Mouse (Mus musculus) limb, embryonic 10.5 days (tissue): ENCODE measurements around the gene Gnai3. TPM values are rescaled to one million over a fixed set of nuclear protein-coding genes. Genes with fewer than 3 reads are reported as not detected.
A peak's percentile ranks its signal among the peaks of the same experiment; 100 is the strongest.

ENCODE experiments used
- DNase-seq: peaks from one replicate; pipeline ENCODE4 v3.0.0-alpha.2; 2017; ENCODE audit warnings: low spot score
- H3K27ac ChIP-seq: fragments of 300-500 bp; sonication (generic); 2 replicates; pipeline ENCODE4 v1.5.1; 2016; ENCODE audit warnings: mild to moderate bottlenecking
- H3K27me3 ChIP-seq: fragments of 300-500 bp; sonication (generic); 2 replicates; pipeline ENCODE4 v1.6.1; 2016; ENCODE audit warnings: low read depth, mild to moderate bottlenecking; ENCODE audit not compliant: poor library complexity, severe bottlenecking
- H3K36me3 ChIP-seq: fragments of 300-500 bp; sonication (generic); 2 replicates; pipeline ENCODE4 v1.6.1; 2016; ENCODE audit warnings: mild to moderate bottlenecking, moderate library complexity
- H3K4me1 ChIP-seq: fragments of 300-500 bp; sonication (generic); 2 replicates; pipeline ENCODE4 v1.6.1; 2016
- H3K4me3 ChIP-seq: fragments of 300-500 bp; sonication (generic); 2 replicates; pipeline ENCODE4 v1.5.1; 2016; ENCODE audit warnings: mild to moderate bottlenecking, moderate library complexity
- H3K9me3 ChIP-seq: fragments of 300-500 bp; sonication (generic); replicated peaks from 2 replicates; pipeline ENCODE4 v1.6.1; 2016; ENCODE audit warnings: mild to moderate bottlenecking
- WGBS: fragments of 180-500 bp; shearing (Covaris S2); methylation state at CpG from one replicate; pipeline ENCODE4 v1.1.7; 2016; 5-methylcytosine and 5-hydroxymethylcytosine counted together
- polyA plus RNA-seq: library from polyadenylated mRNA; unstranded; fragments of >200 nt; fragmentation: Nextera tagmentation; extraction: Ambion mirVana; gene quantifications from 2 replicates; pipeline ENCODE4 v1.2.1, GENCODE M21; 2016

Gene Gnai3
- polyA plus RNA-seq, 1 experiment from 2014 or later, result 197 TPM

DNA sequence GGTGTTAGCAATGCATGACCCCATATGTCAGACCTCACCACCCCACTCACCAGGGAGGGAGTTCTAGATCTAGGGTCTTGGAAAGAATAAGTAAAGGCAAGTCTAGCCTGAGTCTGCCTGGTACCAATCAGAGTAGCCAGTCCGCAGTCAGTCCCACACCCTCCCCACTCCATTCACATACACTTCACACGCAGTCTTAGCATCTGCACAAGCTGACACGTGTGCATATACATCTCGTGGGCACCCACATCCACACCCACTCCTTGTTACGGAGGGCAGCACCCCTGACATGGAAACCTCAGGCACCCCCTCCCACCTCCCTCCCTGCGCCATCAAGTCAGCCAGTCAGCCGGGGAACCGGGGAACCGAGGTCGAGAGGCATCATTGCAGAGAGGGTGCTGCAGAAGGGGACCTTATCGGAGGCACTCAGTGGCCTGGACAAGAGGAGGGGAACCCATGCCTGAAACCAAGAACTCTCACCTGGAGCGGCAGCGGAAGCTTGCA is 61.1 kb downstream of the Gnai3 start:
- Histone ChIP-seq H3K4me1 (peaks cover 87% of the 10 kb centered on the region), H3K9me3 (no peaks in the 10 kb centered on the region), H3K27ac (peak overlapping the region; percentile 92), H3K36me3 (peaks cover 13% of the 10 kb centered on the region), H3K4me3 (peak overlapping the region; percentile 87), H3K27me3 (no peaks in the 10 kb centered on the region)
- no peak for DNase-seq
- WGBS, result 18% methylated on average over 13 of the region's 13 CpGs

DNA sequence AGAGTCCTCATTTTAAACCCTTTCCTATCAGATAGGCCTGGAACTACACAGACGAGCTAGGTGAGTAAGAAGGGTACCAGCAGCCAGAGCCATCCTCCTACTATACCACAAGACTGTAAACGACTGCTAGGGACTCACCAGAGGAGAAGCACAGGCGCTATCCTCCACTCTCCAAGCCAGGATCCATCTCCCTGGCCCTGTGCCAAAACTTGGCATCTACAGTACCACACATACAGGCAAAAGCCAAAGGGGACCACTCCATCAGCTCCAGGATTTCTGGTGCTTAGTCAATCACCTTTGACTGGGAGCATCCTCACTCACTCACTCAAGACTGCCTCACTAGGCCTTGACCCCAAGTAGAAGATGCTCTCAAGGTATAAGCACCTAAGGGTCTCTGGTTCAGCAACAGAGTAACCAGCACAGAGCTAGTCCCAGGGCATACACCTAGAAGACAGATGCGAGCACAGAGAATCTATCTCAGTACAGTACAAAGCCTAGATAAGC is 62.0 kb downstream of the Gnai3 start:
- 81% methylated on average over 4 of the region's 4 CpGs for WGBS
- Histone ChIP-seq H3K9me3 (no peaks in the 10 kb centered on the region), H3K4me1 (peaks cover 80% of the 10 kb centered on the region), H3K27me3 (no peaks in the 10 kb centered on the region), H3K4me3 (peak overlapping the region; percentile 87; the same call in 1 of the 2 replicates), H3K36me3 (peaks cover 22% of the 10 kb centered on the region), H3K27ac (no peak overlapping the region)
- DNase-seq, result no peak

DNA sequence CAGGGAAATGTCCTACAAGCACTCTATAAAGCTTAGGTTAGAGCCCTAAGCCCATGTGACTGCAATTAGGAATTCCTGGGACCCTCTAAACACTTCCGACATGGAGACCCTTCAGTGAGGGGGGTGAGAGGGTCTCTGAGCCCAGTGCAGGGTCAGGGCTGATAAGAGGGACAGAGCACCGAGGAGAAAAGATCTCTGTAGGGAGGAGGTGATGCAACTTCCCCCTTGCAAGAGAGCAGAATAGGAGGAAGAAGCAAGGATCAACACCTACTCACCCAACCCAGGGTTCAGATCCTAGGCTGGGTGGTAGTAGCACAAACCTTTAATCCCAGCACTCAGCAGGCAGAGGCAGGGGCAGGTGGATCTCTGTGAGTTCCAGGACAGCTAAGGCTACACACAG is 62.8 kb downstream of the Gnai3 start:
- peaks cover 29% of the 10 kb centered on the region for H3K36me3 ChIP-seq
- no peak for DNase-seq
- H3K27ac ChIP-seq, result peak overlapping the region; percentile 44; the same call in 1 of the 2 replicates
- 37% methylated on average over 2 of the region's 2 CpGs for WGBS
- H3K4me3 ChIP-seq, result no peak overlapping the region
- no peaks in the 10 kb centered on the region for H3K27me3 ChIP-seq
- no peaks in the 10 kb centered on the region for H3K9me3 ChIP-seq
- H3K4me1 ChIP-seq, result peaks cover 72% of the 10 kb centered on the region

DNA sequence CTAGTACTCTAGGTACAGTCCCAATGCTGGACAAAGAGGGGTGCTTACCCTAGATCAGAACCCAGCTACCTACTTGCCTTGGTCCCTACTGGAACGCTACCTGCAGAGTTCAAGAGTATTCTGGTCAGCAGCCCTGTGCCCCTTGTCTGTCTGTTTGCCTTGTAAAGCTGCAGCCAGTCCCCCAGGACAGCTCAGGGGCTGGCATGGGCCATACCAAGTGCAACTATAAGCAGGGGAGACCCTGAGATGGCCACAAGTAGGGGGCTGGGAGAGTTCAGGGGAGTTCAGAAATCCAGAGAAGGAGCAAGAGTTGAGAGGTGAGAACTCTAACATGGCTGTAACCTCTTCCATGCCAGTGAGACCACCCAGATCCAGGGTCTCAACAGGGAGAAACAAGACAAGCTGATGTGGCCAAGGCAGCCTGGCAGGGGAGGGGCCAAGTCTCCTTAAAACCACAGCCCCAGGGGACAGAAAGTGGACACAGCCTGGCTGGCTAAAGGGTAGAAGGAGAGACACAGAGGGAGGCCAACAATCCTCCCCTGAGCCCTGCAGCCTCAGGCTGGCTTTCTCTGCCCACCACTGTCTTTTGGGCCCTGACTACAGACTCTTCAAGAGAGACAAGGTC is 63.6 kb downstream of the Gnai3 start:
- no peak for DNase-seq
- WGBS, result 63% methylated on average over 1 of the region's 1 CpGs
- Histone ChIP-seq H3K4me3 (peak overlapping the region; percentile 0; the same call in 1 of the 2 replicates), H3K27me3 (no peaks in the 10 kb centered on the region), H3K9me3 (no peaks in the 10 kb centered on the region), H3K4me1 (peaks cover 66% of the 10 kb centered on the region), H3K36me3 (peaks cover 37% of the 10 kb centered on the region), H3K27ac (peak overlapping the region; percentile 61)

DNA sequence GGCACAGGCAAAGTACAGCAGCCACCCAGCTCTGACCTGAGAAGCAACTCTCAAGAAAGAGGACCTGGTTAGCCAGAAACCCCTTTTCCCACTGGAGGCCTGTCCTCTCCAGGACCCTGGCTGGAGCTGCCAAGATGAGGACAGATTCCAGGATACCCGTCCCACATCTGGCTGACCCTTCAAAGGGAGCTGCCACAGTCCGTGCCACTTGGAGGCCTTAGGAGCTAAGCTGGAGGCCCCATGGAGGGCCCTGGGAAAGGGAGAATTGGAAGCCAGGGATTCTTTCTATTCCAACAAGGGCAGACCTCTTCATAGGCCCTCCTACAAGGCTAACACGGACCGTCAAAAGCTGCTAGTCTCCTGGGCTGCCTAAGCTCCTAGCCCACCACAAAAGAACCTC is 64.3 kb downstream of the Gnai3 start:
- H3K4me3 ChIP-seq, result no peak overlapping the region
- H3K4me1 ChIP-seq, result peaks cover 59% of the 10 kb centered on the region
- 71% methylated on average over 4 of the region's 4 CpGs for WGBS
- DNase-seq, result no peak
- H3K9me3 ChIP-seq, result no peaks in the 10 kb centered on the region
- peaks cover 44% of the 10 kb centered on the region for H3K36me3 ChIP-seq
- no peaks in the 10 kb centered on the region for H3K27me3 ChIP-seq
- peak overlapping the region; percentile 61 for H3K27ac ChIP-seq

DNA sequence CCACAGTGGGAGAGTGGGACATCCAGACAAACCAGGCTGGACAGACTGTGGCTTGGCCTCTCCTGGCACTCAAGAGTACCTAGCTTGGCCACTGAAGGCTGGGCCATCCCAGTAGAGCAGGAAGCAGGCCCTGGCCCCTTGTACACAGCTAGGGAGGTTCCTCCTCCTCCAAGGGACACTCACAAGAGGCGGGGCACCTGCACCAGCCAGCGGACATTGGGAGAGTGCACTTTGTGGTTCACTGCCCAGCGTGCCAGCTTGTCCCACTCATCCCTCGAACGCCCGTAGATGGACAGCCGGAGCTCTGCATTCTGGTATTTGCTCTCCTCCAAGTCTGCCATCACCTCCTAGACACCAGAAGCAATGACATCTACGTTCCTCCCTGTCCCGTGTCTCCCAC is 69.1 kb downstream of the Gnai3 start:
- Histone ChIP-seq H3K27me3 (no peaks in the 10 kb centered on the region), H3K4me1 (peaks cover 16% of the 10 kb centered on the region), H3K27ac (no peak overlapping the region), H3K9me3 (no peaks in the 10 kb centered on the region), H3K4me3 (no peak overlapping the region), H3K36me3 (peaks cover 87% of the 10 kb centered on the region)
- no peak for DNase-seq
- WGBS, result 92% methylated on average over 9 of the region's 9 CpGs

DNA sequence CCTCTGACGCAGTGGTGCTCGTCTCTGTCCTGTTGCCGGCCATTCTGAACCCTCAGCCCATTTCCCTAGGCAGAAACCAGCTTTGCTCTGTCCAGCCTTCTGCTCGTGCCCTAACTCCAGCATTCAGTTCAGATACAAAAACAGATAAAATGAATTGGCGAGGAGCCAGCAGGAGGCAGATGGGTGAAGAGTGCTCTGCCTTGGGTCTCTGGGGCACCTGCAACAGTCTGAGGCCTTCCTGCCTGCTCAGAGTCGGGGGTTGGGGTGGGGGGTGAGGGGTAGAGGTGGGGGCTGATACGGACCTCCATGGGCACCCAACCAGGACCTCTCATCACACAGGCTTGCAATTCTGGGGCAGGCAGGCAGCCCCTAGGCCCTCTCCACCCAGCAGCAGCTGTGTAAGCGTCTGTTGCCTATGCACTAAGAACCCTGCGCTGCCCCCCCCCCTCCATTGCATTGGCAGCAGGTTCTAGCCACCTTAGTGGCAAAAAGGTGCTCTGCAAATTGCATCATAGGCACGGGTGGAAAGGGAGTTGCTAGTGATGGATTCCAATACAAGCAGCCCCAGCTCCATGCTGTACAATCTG is 72.9 kb downstream of the Gnai3 start:
- H3K27ac ChIP-seq, result no peak overlapping the region
- no peaks in the 10 kb centered on the region for H3K9me3 ChIP-seq
- no peak overlapping the region for H3K4me3 ChIP-seq
- no peak for DNase-seq
- H3K36me3 ChIP-seq, result peaks cover 58% of the 10 kb centered on the region
- WGBS, result 85% methylated on average over 10 of the region's 10 CpGs
- no peaks in the 10 kb centered on the region for H3K27me3 ChIP-seq
- peaks cover 13% of the 10 kb centered on the region; the same call in 1 of the 2 replicates for H3K4me1 ChIP-seq

DNA sequence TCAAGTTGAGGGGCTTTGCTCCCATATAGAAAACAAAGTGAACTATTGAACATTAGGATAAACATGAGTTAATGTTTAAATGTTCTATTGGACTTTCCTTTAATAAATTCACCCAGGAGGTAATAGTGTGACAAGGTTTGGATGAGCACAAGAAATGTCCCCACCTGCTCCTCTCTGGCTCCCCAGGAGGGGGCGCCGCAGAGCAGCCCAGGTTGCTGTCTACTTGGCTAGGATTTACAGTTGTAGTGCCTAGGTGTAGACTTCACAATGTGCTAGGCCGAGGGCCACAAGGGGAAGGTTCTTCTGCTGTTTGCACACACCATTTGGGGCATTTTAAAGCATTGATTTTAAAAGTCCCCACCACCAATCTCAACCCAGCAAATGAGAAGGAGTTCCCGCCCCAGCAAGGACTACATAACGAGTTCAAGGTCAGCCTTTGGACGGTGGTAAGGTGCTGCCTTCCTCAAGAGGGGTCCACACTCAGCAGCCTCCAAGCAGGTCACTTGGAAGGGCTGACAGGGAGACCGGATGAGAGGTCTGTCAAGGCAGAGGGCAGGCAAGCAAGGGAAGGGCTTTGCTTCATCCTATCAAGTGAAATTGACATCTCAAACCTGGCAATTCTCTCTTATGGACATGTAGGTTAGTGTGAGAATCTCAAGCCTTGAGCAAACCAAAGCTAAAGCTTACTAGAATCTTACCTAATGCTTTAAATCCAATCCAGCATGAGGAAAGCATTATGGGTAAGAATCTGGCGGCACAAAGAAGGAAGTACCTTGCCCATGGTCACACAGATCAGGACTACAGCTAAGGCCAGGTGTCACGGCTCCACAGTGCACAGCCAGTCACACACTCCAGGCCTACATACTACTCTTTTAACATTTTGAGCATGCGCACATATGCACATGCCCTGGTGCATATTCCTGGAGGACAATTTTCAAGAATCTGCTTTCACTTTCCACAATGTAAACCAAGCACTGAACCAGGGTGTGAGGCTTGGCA is 75.4 kb downstream of the Gnai3 start:
- Histone ChIP-seq H3K4me3 (no peak overlapping the region), H3K36me3 (peaks cover 33% of the 10 kb centered on the region), H3K27me3 (no peaks in the 10 kb centered on the region), H3K27ac (no peak overlapping the region), H3K4me1 (peaks cover 13% of the 10 kb centered on the region; the same call in 1 of the 2 replicates), H3K9me3 (no peaks in the 10 kb centered on the region)
- 68% methylated on average over 10 of the region's 10 CpGs for WGBS
- peak; percentile 68 for DNase-seq

DNA sequence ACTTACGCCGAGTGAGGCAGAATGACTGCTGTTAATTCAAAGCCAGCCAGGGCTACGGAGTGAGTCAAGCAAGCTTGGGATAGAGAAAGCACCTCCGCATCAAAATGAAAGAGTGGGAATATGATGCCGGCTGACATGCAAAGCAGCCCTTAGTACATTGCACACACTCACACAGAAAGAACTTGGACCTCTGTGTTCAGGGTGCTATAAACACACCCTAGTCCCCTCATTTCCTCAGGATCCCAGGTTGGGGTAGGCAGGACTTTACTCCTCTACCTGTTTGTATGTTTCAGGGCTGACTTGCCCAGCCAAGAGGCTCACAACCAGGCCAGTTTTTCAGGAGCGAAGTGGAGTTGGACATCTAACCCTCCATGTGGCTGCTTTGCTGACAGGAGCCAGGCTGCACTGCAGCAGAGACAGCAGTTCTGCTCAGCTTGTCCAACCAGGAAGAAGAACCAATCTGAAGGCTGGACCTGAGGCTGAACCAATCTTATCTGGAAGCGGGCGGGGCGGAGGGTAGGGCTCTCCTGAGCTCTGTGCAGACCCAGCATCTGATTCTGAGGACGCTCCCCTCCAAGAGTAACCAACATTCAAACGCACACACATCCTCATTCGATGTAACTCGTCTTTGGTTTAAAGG is 76.6 kb downstream of the Gnai3 start:
- WGBS, result 62% methylated on average over 13 of the region's 13 CpGs
- Histone ChIP-seq H3K4me3 (no peak overlapping the region), H3K27ac (no peak overlapping the region)

DNA sequence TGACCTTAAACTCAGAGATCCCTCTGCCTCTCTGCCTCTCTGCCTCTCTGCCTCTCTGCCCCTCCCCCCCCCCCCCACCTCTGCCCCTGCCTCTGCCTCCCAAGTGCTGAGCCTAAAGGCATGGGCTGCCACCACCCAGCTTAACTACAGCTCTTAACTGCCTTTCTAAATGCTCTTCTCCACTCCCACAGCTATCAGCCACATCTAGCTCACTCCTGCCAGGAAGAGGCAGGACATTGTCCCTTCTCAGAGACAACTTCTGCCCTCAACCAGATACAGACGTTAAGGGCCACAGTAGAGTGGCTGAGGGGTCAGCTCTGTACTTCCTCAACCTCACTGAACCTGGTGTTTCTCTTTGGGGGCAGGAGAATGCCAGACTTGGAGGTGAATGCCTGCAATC is 77.1 kb downstream of the Gnai3 start:
- Histone ChIP-seq H3K36me3 (peaks cover 15% of the 10 kb centered on the region), H3K9me3 (no peaks in the 10 kb centered on the region), H3K4me1 (peaks cover 9% of the 10 kb centered on the region; the same call in 1 of the 2 replicates), H3K27ac (no peak overlapping the region), H3K27me3 (no peaks in the 10 kb centered on the region), H3K4me3 (no peak overlapping the region)
- no peak for DNase-seq
- WGBS, result 11% methylated on average over 1 of the region's 1 CpGs

More for the DNA sequence above, 76.6 kb downstream of the Gnai3 start:
- Histone ChIP-seq H3K36me3 (peaks cover 21% of the 10 kb centered on the region), H3K27me3 (no peaks in the 10 kb centered on the region), H3K9me3 (no peaks in the 10 kb centered on the region), H3K4me1 (peaks cover 12% of the 10 kb centered on the region; the same call in 1 of the 2 replicates)
- no peak for DNase-seq

DNA sequence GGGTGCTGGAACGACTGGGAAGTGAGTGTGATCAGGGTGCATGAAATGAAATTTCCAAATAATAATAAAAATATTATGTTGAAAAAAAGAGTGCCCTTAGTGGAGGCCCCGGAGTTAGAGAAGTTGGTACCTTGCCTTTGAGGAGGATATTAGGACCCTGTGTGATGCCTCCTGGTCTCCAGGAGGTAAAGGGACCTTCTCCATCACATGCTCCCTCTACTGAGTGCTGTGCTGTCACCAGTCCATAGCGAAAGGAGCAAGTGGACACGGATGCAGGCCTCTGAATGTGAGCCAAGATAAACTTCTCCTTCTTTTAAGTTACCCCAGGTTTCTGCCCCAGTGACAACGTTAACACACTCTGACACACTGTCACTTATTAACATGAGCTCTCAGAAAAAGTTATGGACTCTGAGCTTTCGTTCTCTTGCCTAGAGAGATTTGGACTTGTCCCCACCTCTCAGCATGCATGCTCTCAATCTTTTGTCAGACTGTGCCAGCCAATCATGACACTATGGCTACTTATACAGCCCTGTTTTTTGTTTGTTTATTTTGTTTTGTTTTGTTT is 78.5 kb downstream of the Gnai3 start:
- Histone ChIP-seq H3K4me3 (no peak overlapping the region), H3K27ac (no peak overlapping the region), H3K4me1 (peaks cover 9% of the 10 kb centered on the region; the same call in 1 of the 2 replicates), H3K9me3 (no peaks in the 10 kb centered on the region), H3K36me3 (peaks cover 3% of the 10 kb centered on the region), H3K27me3 (no peaks in the 10 kb centered on the region)
- 80% methylated on average over 6 of the region's 6 CpGs for WGBS
- DNase-seq, result no peak

DNA sequence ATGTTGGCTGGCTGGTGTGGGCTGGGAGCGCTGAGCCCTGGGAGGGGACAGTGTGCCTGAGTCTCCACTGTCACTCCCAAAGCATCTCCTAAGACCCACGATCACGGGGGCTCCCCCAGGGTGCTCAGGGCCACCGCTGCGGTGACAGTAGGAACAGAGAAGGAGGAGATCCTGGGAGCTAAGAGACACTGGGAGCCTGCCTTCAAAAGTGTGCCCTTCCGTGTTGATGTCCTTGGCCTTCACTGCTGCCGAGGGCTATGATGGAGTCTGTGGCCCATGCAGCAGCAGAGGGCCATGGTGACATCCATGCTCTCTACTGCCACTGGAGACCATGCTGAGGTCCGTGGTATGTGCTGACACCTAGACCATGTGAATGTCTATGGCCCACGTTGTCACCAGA is 80.4 kb downstream of the Gnai3 start:
- Histone ChIP-seq H3K9me3 (no peaks in the 10 kb centered on the region), H3K4me1 (peaks cover 9% of the 10 kb centered on the region; the same call in 1 of the 2 replicates), H3K4me3 (no peak overlapping the region), H3K27ac (no peak overlapping the region), H3K27me3 (no peaks in the 10 kb centered on the region), H3K36me3 (no peaks in the 10 kb centered on the region)
- 84% methylated on average over 9 of the region's 9 CpGs for whole genome bisulfite sequencing
- no peak for DNase-seq
